Mouse (Mus musculus): Measurements from ENCODE around the gene Efhd2. TPM values are rescaled to one million over a fixed set of nuclear protein-coding genes. Genes with fewer than 3 reads are reported as not detected.

Efhd2 gene
- polyA plus RNA-seq, 1 experiment = 41.0 TPM

- Histone ChIP-seq H3K4me3 (ENCODE audit: insufficient read depth, low read depth, low read length) (no peak overlapping the region), H3K27ac (ENCODE audit: insufficient read depth, low read depth, low read length) (no peak overlapping the region), H3K27me3 (replicated peaks; ENCODE audit: control insufficient read depth, insufficient read depth, low read length) (no peaks in the 10 kb centered on the region), H3K36me3 (ENCODE audit: control insufficient read depth, insufficient read depth, low read length) (no peaks in the 10 kb centered on the region), H3K4me1 (ENCODE audit: control insufficient read depth, insufficient read depth, low read length) (no peaks in the 10 kb centered on the region; the same call in 1 of the 2 replicates)
- DNase-seq = no peak
- 94% methylated on average over 14 of the region's 14 CpGs for WGBS
- TF ChIP-seq POLR2A (IDR thresholded peaks at IDR 0.05; ENCODE audit: low read depth, low read length) = no peak
- TF ChIP-seq CTCF (conservative IDR thresholded peaks at IDR 0.05; ENCODE audit: insufficient read depth, insufficient read length, low read depth, low read length) = no peak
Measured at GRCm38 (mm10) chr4:141859351-141859750, 15.4 kb downstream of the Efhd2 start.

- WGBS = 77% methylated on average over 20 of the region's 20 CpGs
- H3K27ac ChIP-seq (ENCODE audit: insufficient read depth, low read depth, low read length) = no peak overlapping the region
- no peak for TF ChIP-seq POLR2A (IDR thresholded peaks at IDR 0.05; ENCODE audit: low read depth, low read length)
- no peak for TF ChIP-seq CTCF (conservative IDR thresholded peaks at IDR 0.05; ENCODE audit: insufficient read depth, insufficient read length, low read depth, low read length)
- no peaks in the 10 kb centered on the region for H3K36me3 ChIP-seq (ENCODE audit: control insufficient read depth, insufficient read depth, low read length)
- H3K4me1 ChIP-seq (ENCODE audit: control insufficient read depth, insufficient read depth, low read length) = no peaks in the 10 kb centered on the region; the same call in 1 of the 2 replicates
- DNase-seq = peak; percentile 34
- no peak overlapping the region for H3K4me3 ChIP-seq (ENCODE audit: insufficient read depth, low read depth, low read length)
- H3K27me3 ChIP-seq (replicated peaks; ENCODE audit: control insufficient read depth, insufficient read depth, low read length) = no peaks in the 10 kb centered on the region
Measured at GRCm38 (mm10) chr4:141858501-141858900, 16.2 kb downstream of the Efhd2 start.

- 14% methylated on average over 10 of the region's 10 CpGs for WGBS
- H3K27me3 ChIP-seq (replicated peaks; ENCODE audit: control insufficient read depth, insufficient read depth, low read length) = no peaks in the 10 kb centered on the region
- TF ChIP-seq CTCF (conservative IDR thresholded peaks at IDR 0.05; ENCODE audit: insufficient read depth, insufficient read length, low read depth, low read length) (peak; percentile 94), POLR2A (IDR thresholded peaks at IDR 0.05; ENCODE audit: low read depth, low read length) (no peak)
- H3K4me3 ChIP-seq (ENCODE audit: insufficient read depth, low read depth, low read length) = no peak overlapping the region
- DNase-seq = peak; percentile 84
- no peaks in the 10 kb centered on the region for H3K4me1 ChIP-seq (ENCODE audit: control insufficient read depth, insufficient read depth, low read length)
- H3K36me3 ChIP-seq (ENCODE audit: control insufficient read depth, insufficient read depth, low read length) = no peaks in the 10 kb centered on the region
- H3K27ac ChIP-seq (ENCODE audit: insufficient read depth, low read depth, low read length) = no peak overlapping the region
Measured at GRCm38 (mm10) chr4:141857422-141857930, 17.2 kb downstream of the Efhd2 start.

GRCm38 (mm10) chr4:141853437-141853836 is 21.3 kb downstream of the Efhd2 start:
- DNase-seq = peak; percentile 47
- Histone ChIP-seq H3K4me3 (ENCODE audit: insufficient read depth, low read depth, low read length) (no peak overlapping the region), H3K36me3 (ENCODE audit: control insufficient read depth, insufficient read depth, low read length) (no peaks in the 10 kb centered on the region), H3K27ac (ENCODE audit: insufficient read depth, low read depth, low read length) (no peak overlapping the region), H3K4me1 (ENCODE audit: control insufficient read depth, insufficient read depth, low read length) (no peaks in the 10 kb centered on the region), H3K27me3 (replicated peaks; ENCODE audit: control insufficient read depth, insufficient read depth, low read length) (no peaks in the 10 kb centered on the region)
- TF ChIP-seq POLR2A (IDR thresholded peaks at IDR 0.05; ENCODE audit: low read depth, low read length) (no peak), CTCF (conservative IDR thresholded peaks at IDR 0.05; ENCODE audit: insufficient read depth, insufficient read length, low read depth, low read length) (peak; percentile 82)
- WGBS = 68% methylated on average over 9 of the region's 9 CpGs

- TF ChIP-seq CTCF (conservative IDR thresholded peaks at IDR 0.05; ENCODE audit: insufficient read depth, insufficient read length, low read depth, low read length) (no peak), POLR2A (IDR thresholded peaks at IDR 0.05; ENCODE audit: low read depth, low read length) (no peak)
- Histone ChIP-seq H3K36me3 (ENCODE audit: control insufficient read depth, insufficient read depth, low read length) (no peaks in the 10 kb centered on the region), H3K27ac (ENCODE audit: insufficient read depth, low read depth, low read length) (no peak within 1 kb of the TSS), H3K4me1 (ENCODE audit: control insufficient read depth, insufficient read depth, low read length) (no peaks in the 10 kb centered on the region), H3K4me3 (ENCODE audit: insufficient read depth, low read depth, low read length) (no peak within 1 kb of the TSS), H3K27me3 (replicated peaks; ENCODE audit: control insufficient read depth, insufficient read depth, low read length) (no peaks in the 10 kb centered on the region)
- WGBS = 83% methylated on average over 6 of the region's 6 CpGs
- DNase-seq = no peak
Measured at GRCm38 (mm10) chr4:141845999-141846398, 28.7 kb downstream of the Efhd2 start, which contains the start of gene Ctrc. Ctrc (minus strand) TSS chr4:141846359.

- 54% methylated on average over 5 of the region's 5 CpGs for WGBS
- Histone ChIP-seq H3K36me3 (ENCODE audit: control insufficient read depth, insufficient read depth, low read length) (no peaks in the 10 kb centered on the region), H3K4me3 (ENCODE audit: insufficient read depth, low read depth, low read length) (no peak overlapping the region), H3K27me3 (replicated peaks; ENCODE audit: control insufficient read depth, insufficient read depth, low read length) (no peaks in the 10 kb centered on the region), H3K4me1 (ENCODE audit: control insufficient read depth, insufficient read depth, low read length) (no peaks in the 10 kb centered on the region), H3K27ac (ENCODE audit: insufficient read depth, low read depth, low read length) (no peak overlapping the region)
- peak; percentile 25 for DNase-seq
- no peak for TF ChIP-seq POLR2A (IDR thresholded peaks at IDR 0.05; ENCODE audit: low read depth, low read length)
- TF ChIP-seq CTCF (conservative IDR thresholded peaks at IDR 0.05; ENCODE audit: insufficient read depth, insufficient read length, low read depth, low read length) = no peak
Measured at GRCm38 (mm10) chr4:141834536-141835095, 40.1 kb downstream of the Efhd2 start.

- TF ChIP-seq CTCF (conservative IDR thresholded peaks at IDR 0.05; ENCODE audit: insufficient read depth, insufficient read length, low read depth, low read length) = no peak
- no peak for TF ChIP-seq POLR2A (IDR thresholded peaks at IDR 0.05; ENCODE audit: low read depth, low read length)
- Histone ChIP-seq H3K36me3 (ENCODE audit: control insufficient read depth, insufficient read depth, low read length) (no peaks in the 10 kb centered on the region), H3K27ac (ENCODE audit: insufficient read depth, low read depth, low read length) (no peak overlapping the region)
Measured at GRCm38 (mm10) chr4:141833911-141834310, 40.8 kb downstream of the Efhd2 start.

More at GRCm38 (mm10) chr4:141833911-141834310, 40.8 kb downstream of the Efhd2 start:
- no peak for DNase-seq
- 53% methylated on average over 1 of the region's 1 CpGs for WGBS
- Histone ChIP-seq H3K4me3 (ENCODE audit: insufficient read depth, low read depth, low read length) (no peak overlapping the region), H3K27me3 (replicated peaks; ENCODE audit: control insufficient read depth, insufficient read depth, low read length) (no peaks in the 10 kb centered on the region), H3K4me1 (ENCODE audit: control insufficient read depth, insufficient read depth, low read length) (no peaks in the 10 kb centered on the region)

Measured in kidney, adult 2 months (tissue).